Mouse (Mus musculus) adrenal gland, adult 2 months (tissue): ENCODE results near the gene Clec12a. TPM values are rescaled to one million over a fixed set of nuclear protein-coding genes. Genes with fewer than 3 reads are reported as not detected.

Experiments used
- DNase-seq: peaks from one replicate; pipeline ENCODE4 v3.0.0; 2021
- polyA plus RNA-seq: library from polyadenylated mRNA; depleted of rRNA; stranded (reverse); fragments of >200 nt; gene quantifications from 2 replicates; pipeline ENCODE4 v1.2.3, GENCODE M21; 2012; rRNA removed
- total RNA-seq, 2 experiments: library from RNA; stranded (reverse); gene quantifications; 2 replicates each; pipeline ENCODE4 v1.2.3; 2021

Clec12a gene
- total and polyA plus RNA-seq, 3 experiments: 0.16 to 1.8 (median 1.2) TPM

GRCm38 (mm10) chr6:129374937-129375471 lies 32.5 kb downstream of the Clec12a start:
- DNase-seq: no peak

GRCm38 (mm10) chr6:129380454-129380853 lies 38.0 kb downstream of the Clec12a start:
- DNase-seq: no peak

- DNase-seq: no peak
Measured at GRCm38 (mm10) chr6:129381736-129382135, 39.2 kb downstream of the Clec12a start.

GRCm38 (mm10) chr6:129383466-129383865 lies 41.0 kb downstream of the Clec12a start:
- DNase-seq: no peak

- no peak for DNase-seq
Measured at GRCm38 (mm10) chr6:129385000-129385399, 42.5 kb downstream of the Clec12a start.

GRCm38 (mm10) chr6:129385774-129386173 lies 43.3 kb downstream of the Clec12a start, which contains the start of gene Clec12b:
Gene Clec12b (minus strand): TSS chr6:129385874.
- no peak for DNase-seq

- DNase-seq: no peak
Measured at GRCm38 (mm10) chr6:129393087-129393720, 50.7 kb downstream of the Clec12a start.

- DNase-seq: no peak
Measured at GRCm38 (mm10) chr6:129393732-129394131, 51.2 kb downstream of the Clec12a start.

- no peak for DNase-seq
Measured at GRCm38 (mm10) chr6:129396997-129397396, 54.5 kb downstream of the Clec12a start, which contains the start of gene Clec1b. Gene Clec1b (plus strand): TSS chr6:129397297.

GRCm38 (mm10) chr6:129399945-129400344 lies 57.5 kb downstream of the Clec12a start:
- DNase-seq: peak; percentile 29

- DNase-seq: no peak
Measured at GRCm38 (mm10) chr6:129402404-129402803, 59.9 kb downstream of the Clec12a start.

- no peak for DNase-seq
Measured at GRCm38 (mm10) chr6:129403391-129403790, 60.9 kb downstream of the Clec12a start.

- DNase-seq: no peak
Measured at GRCm38 (mm10) chr6:129405999-129406398, 63.5 kb downstream of the Clec12a start.

- DNase-seq: no peak
Measured at GRCm38 (mm10) chr6:129407324-129407723, 64.8 kb downstream of the Clec12a start.

GRCm38 (mm10) chr6:129408562-129408961 lies 66.1 kb downstream of the Clec12a start, which contains the start of gene Clec9a:
Gene Clec9a (plus strand): TSS chr6:129408862.
- DNase-seq: no peak

GRCm38 (mm10) chr6:129414177-129414576 lies 71.7 kb downstream of the Clec12a start:
- DNase-seq: no peak

Other genes with a start within 250 kb of the Clec12a start
- gene Clec2e, start 241.8 kb upstream of the Clec12a start, total RNA-seq: not detected
- not detected in 2 replicates for gene Clec2e, start 241.8 kb upstream of the Clec12a start, polyA plus RNA-seq
- 10 to 100 TPM; 44.0 to 49.6 TPM for gene Clec2d, start 162.1 kb upstream of the Clec12a start, total RNA-seq
- 2.7 and 3.3 TPM in 2 replicates for gene Clec2d, start 162.1 kb upstream of the Clec12a start, polyA plus RNA-seq
- under 1 TPM in 1 of 2 experiments, not detected in 1; 0.38 TPM for gene Cd69, start 67.3 kb upstream of the Clec12a start, total RNA-seq
- not detected in 2 replicates for gene Cd69, start 67.3 kb upstream of the Clec12a start, polyA plus RNA-seq
- gene 4922502D21Rik, start 10.9 kb upstream of the Clec12a start, total RNA-seq: not detected
- gene 4922502D21Rik, start 10.9 kb upstream of the Clec12a start, polyA plus RNA-seq: not detected in 2 replicates
- gene Clec12b, start 43.2 kb downstream of the Clec12a start, total RNA-seq: under 1 TPM in 1 of 2 experiments, not detected in 1; 0.20 TPM
- gene Clec12b, start 43.2 kb downstream of the Clec12a start, polyA plus RNA-seq: not detected in 2 replicates
- gene Clec1b, start 54.6 kb downstream of the Clec12a start, total RNA-seq: under 1 TPM; 0.35 to 0.43 TPM
- gene Clec1b, start 54.6 kb downstream of the Clec12a start, polyA plus RNA-seq: 0.18 TPM in 1 of 2 replicates, not detected in the other
- gene Clec9a, start 66.2 kb downstream of the Clec12a start, total RNA-seq: under 1 TPM; 0.23 to 0.73 TPM
- gene Clec9a, start 66.2 kb downstream of the Clec12a start, polyA plus RNA-seq: 0.20 and 0.24 TPM in 2 replicates
- 1 to 10 TPM; 3.3 to 6.7 TPM for gene Clec1a, start 109.3 kb downstream of the Clec12a start, total RNA-seq
- 1.5 TPM in 2 replicates for gene Clec1a, start 109.3 kb downstream of the Clec12a start, polyA plus RNA-seq
- under 1 TPM; 0.07 to 0.26 TPM for gene Olr1, start 164.5 kb downstream of the Clec12a start, total RNA-seq
- gene Olr1, start 164.5 kb downstream of the Clec12a start, polyA plus RNA-seq: not detected in 2 replicates
- gene Tmem52b, start 169.9 kb downstream of the Clec12a start, total RNA-seq: not detected
- not detected in 2 replicates for gene Tmem52b, start 169.9 kb downstream of the Clec12a start, polyA plus RNA-seq
- gene Gabarapl1, start 190.5 kb downstream of the Clec12a start, total RNA-seq: 100 to 1,000 TPM; 258 to 360 TPM
- 86.4 and 101 TPM in 2 replicates for gene Gabarapl1, start 190.5 kb downstream of the Clec12a start, polyA plus RNA-seq
- under 1 TPM; 0.24 to 0.26 TPM for gene Klre1, start 235.2 kb downstream of the Clec12a start, total RNA-seq
- gene Klre1, start 235.2 kb downstream of the Clec12a start, polyA plus RNA-seq: 0.07 TPM in 1 of 2 replicates, not detected in the other
- under 1 TPM in 1 of 2 experiments, not detected in 1; 0.79 TPM for gene Klrd1, start 249.1 kb downstream of the Clec12a start, total RNA-seq
- gene Klrd1, start 249.1 kb downstream of the Clec12a start, polyA plus RNA-seq: 0.11 TPM in 1 of 2 replicates, not detected in the other